Mouse (Mus musculus) lung, postnatal 0 days (tissue): ENCODE data around the gene Zfp618. TPM values are rescaled to one million over a fixed set of nuclear protein-coding genes. Genes with fewer than 3 reads are reported as not detected.

Source experiments
- ATAC-seq: fragments of 200-750 bp; cut with Nextera tagmentation; 2 replicates; pipeline ENCODE4 v1.8.0; 2017; ENCODE audit warnings: moderate library complexity
- DNase-seq: peaks from one replicate; pipeline ENCODE4 v3.0.0-alpha.2; 2016; ENCODE audit warnings: low spot score
- H3K27ac ChIP-seq: fragments of 300-500 bp; sonication (generic); 2 replicates; pipeline ENCODE4 v1.5.1; 2014; ENCODE audit warnings: antibody characterized with exemption, mild to moderate bottlenecking, low read length, mixed read lengths
- H3K27me3 ChIP-seq: fragments of 300-500 bp; sonication (generic); replicated peaks from 2 replicates; pipeline ENCODE4 v1.6.1; 2014; ENCODE audit warnings: low read length, mixed read lengths; ENCODE audit not compliant: insufficient read depth
- H3K36me3 ChIP-seq: fragments of 300-500 bp; sonication (generic); 2 replicates; pipeline ENCODE4 v1.6.1; 2014; ENCODE audit warnings: low read length, mixed read lengths; ENCODE audit not compliant: insufficient read depth
- H3K4me1 ChIP-seq: fragments of 300-500 bp; sonication (generic); 2 replicates; pipeline ENCODE4 v1.6.1; 2014; ENCODE audit warnings: antibody characterized with exemption, low read depth, low read length, mixed read lengths; ENCODE audit not compliant: insufficient read depth
- H3K4me2 ChIP-seq: fragments of 300-500 bp; sonication (generic); replicated peaks from 2 replicates; pipeline ENCODE4 v1.6.1; 2014; ENCODE audit warnings: low read depth, mild to moderate bottlenecking, low read length, moderate library complexity, mixed read lengths
- H3K4me3 ChIP-seq: fragments of 300-500 bp; sonication (generic); 2 replicates; pipeline ENCODE4 v1.5.1; 2014; ENCODE audit warnings: low read depth, low read length
- H3K9ac ChIP-seq: fragments of 300-500 bp; sonication (generic); replicated peaks from 2 replicates; pipeline ENCODE4 v1.6.1; 2014; ENCODE audit warnings: low read depth, mild to moderate bottlenecking
- H3K9me3 ChIP-seq: fragments of 300-500 bp; sonication (generic); 2 replicates; pipeline ENCODE4 v1.6.1; 2016; ENCODE audit warnings: low read length, mixed read lengths
- CTCF ChIP-seq: IDR thresholded peaks from 2 replicates; pipeline ENCODE4 v1.5.1; 2016; ENCODE audit warnings: antibody characterized with exemption, mild to moderate bottlenecking
- EP300 ChIP-seq: IDR thresholded peaks from 2 replicates; pipeline ENCODE4 v1.6.1; 2016; ENCODE audit warnings: antibody characterized with exemption, mild to moderate bottlenecking, control low read depth
- WGBS: fragments of 180-500 bp; shearing (Covaris S2); extraction: QIAGEN DNeasy Blood & Tissue Kit; methylation state at CpG from one replicate; pipeline ENCODE4 v1.1.7; 2014; 5-methylcytosine and 5-hydroxymethylcytosine counted together
- polyA plus RNA-seq: library from polyadenylated mRNA; unstranded; fragments of >200 nt; fragmentation: Nextera tagmentation; extraction: Ambion mirVana; gene quantifications from 2 replicates; pipeline ENCODE4 v1.2.1, GENCODE M21; 2015

Zfp618 gene
- polyA plus RNA-seq, result 7.2 and 7.9 TPM in 2 replicates

- peak; percentile 89 for DNase-seq
- Histone ChIP-seq H3K4me2 (peak within 1 kb of the TSS; percentile 82), H3K36me3 (no peaks in the 10 kb centered on the region), H3K27ac (peak within 1 kb of the TSS; percentile 90), H3K4me1 (no peaks in the 10 kb centered on the region), H3K9ac (peak within 1 kb of the TSS; percentile 93), H3K4me3 (peak within 1 kb of the TSS; percentile 89), H3K9me3 (no peaks in the 10 kb centered on the region), H3K27me3 (no peaks in the 10 kb centered on the region)
- TF ChIP-seq CTCF (peak; percentile 6; the same call in 1 of the 2 replicates), EP300 (no peak)
- peak; percentile 71 for ATAC-seq
- WGBS, result under 1% methylated on average over 30 of the region's 86 CpGs
Measured at GRCm38 (mm10) chr4:62965497-62966302, at the start of gene Zfp618. Gene Zfp618 (plus strand): TSS chr4:62965573.

GRCm38 (mm10) chr4:62917056-62917455, 48.3 kb upstream of the Zfp618 start:
- H3K27ac ChIP-seq, result no peak overlapping the region
- WGBS, result 91% methylated on average over 8 of the region's 8 CpGs

GRCm38 (mm10) chr4:62933798-62934197, 31.6 kb upstream of the Zfp618 start:
- WGBS, result 77% methylated on average over 4 of the region's 4 CpGs
- Histone ChIP-seq H3K9me3 (no peaks in the 10 kb centered on the region), H3K4me1 (no peaks in the 10 kb centered on the region), H3K27ac (no peak overlapping the region), H3K4me3 (no peak overlapping the region), H3K27me3 (no peaks in the 10 kb centered on the region), H3K4me2 (no peak overlapping the region), H3K36me3 (no peaks in the 10 kb centered on the region), H3K9ac (no peak overlapping the region)
- no peak for ATAC-seq
- peak; percentile 42 for TF ChIP-seq CTCF
- no peak for TF ChIP-seq EP300
- no peak for DNase-seq

More at GRCm38 (mm10) chr4:62917056-62917455, 48.3 kb upstream of the Zfp618 start:
- Histone ChIP-seq H3K27me3 (no peaks in the 10 kb centered on the region), H3K4me2 (no peak overlapping the region), H3K4me3 (no peak overlapping the region), H3K36me3 (no peaks in the 10 kb centered on the region), H3K9me3 (no peaks in the 10 kb centered on the region), H3K9ac (no peak overlapping the region), H3K4me1 (no peaks in the 10 kb centered on the region)
- TF ChIP-seq CTCF (no peak), EP300 (no peak)
- ATAC-seq (no peak), DNase-seq (no peak)

DNA sequence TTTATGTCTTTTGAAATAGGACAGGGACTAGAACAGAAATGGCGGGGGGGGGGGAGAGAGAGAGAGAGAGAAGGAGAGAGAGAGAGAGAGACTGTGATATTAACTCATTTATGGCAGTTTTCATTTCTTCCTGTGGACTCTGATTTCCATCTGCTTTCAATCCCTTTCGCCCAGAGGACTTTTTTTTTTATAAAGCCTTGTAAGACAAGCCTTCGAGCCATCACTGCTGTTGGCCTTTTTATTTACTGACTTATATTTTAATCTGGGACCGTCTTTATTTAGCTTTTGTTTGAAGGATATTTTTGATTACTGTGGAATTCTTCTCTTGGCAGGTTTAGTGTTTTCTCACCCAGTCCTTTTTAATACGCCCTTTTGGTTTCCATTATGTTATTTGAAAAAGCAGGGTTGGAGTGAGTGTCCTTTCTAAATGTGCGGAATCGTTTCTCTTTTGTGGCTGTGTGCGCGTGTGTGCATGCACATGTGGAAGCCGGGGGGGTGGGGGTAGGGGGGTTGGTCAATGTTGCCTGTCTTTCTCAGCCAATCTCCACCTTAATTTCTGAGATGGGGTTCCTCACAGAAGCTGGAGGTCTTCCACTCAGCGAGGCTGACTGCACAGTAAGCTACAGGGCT, 29.7 kb upstream of the Zfp618 start:
- no peak for ATAC-seq
- peak; percentile 45 for DNase-seq

DNA sequence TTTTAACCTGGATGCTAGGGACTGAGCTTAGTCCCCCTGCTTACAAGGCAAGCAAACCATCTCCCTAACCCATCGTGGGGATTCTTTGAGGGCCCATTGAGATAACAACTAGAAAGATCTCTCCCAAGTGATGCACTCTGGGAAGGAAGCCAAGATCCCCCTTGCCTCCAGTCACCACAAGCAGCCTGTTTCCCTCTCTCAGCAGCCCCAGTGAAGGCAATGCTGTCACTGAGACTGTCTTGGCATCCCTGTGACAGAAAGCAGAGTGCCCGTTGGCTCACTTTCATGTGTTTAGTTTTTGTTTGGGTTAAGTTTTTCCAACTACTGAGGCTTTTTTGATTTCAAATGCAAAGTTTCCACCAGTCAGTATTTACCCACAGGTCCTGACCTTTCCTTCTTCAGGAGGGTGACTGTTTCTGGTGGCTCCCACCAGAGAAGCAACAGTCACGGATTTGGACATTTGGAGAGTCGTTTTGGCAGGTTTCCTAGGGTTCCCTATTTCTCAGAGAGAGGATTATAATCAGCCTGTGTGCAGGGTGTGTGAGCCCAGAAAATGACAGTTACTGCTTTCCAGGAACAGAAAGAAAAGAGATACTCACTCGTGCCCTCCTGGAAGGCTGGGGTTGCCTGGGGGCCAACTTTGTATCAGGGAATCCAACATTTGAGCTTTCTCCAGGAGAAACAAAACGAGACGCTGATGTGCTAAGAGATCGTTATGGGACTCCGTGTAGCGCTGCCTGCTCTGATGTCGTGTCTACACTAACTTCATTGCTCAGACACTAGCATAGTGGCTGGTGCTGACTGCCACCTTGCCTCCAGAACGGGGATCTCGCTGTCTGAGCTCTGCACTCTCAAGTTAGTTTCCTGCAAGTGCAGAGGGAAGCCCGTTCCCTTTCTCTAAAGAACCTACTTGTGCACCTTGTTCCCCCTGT, 23.1 kb upstream of the Zfp618 start:
- no peaks in the 10 kb centered on the region for H3K36me3 ChIP-seq
- H3K9ac ChIP-seq, result no peak overlapping the region
- no peaks in the 10 kb centered on the region for H3K4me1 ChIP-seq
- H3K27ac ChIP-seq, result no peak overlapping the region
- TF ChIP-seq EP300 (peak; percentile 28; the same call in 1 of the 2 replicates), CTCF (no peak)
- DNase-seq (peak; percentile 78), ATAC-seq (peak; percentile 88)
- no peak overlapping the region for H3K4me3 ChIP-seq
- H3K9me3 ChIP-seq, result no peaks in the 10 kb centered on the region
- WGBS, result 48% methylated on average over 14 of the region's 14 CpGs
- no peaks in the 10 kb centered on the region for H3K27me3 ChIP-seq
- peak overlapping the region; percentile 17; the same call in 1 of the 2 replicates for H3K4me2 ChIP-seq

More for the DNA sequence above, 29.7 kb upstream of the Zfp618 start:
- Histone ChIP-seq H3K4me1 (no peaks in the 10 kb centered on the region), H3K9ac (no peak overlapping the region), H3K4me3 (no peak overlapping the region), H3K4me2 (no peak overlapping the region), H3K36me3 (no peaks in the 10 kb centered on the region), H3K9me3 (no peaks in the 10 kb centered on the region), H3K27me3 (no peaks in the 10 kb centered on the region), H3K27ac (no peak overlapping the region)
- TF ChIP-seq CTCF, result no peak
- no peak for TF ChIP-seq EP300
- 64% methylated on average over 11 of the region's 11 CpGs for WGBS
